Mouse (Mus musculus): ENCODE data around the gene Fcgr2b.
"Not testable (repeated sequence)": the region's sequence is repeated elsewhere in the genome, so short reads cannot be mapped to it uniquely, and the experiment has no call there.

Gene Fcgr2b

DNA sequence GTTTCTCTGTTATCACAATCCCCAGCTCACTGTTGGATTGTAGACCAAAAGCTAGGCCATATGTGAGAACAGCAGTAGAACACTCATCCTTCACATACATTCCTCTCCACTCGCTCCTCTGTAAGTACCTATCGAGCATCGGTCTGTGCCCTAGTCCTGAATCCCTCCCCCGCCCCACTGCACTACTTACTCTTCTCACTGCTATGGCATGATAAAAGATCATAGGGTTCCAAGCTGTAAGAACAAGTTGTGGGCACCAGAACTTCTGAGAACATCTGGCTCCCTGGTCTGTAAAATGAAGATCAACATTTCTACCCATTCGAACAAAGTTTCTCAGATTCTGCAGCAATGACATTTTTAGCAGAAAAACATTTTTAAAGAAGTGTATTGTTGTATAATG lies at the start of gene Fcgr2b:
Fcgr2b (minus strand) TSS at position 101 of the 400 bp plus-strand sequence.
- DNase-seq (ENCODE audit: low spot score) = no peak

DNA sequence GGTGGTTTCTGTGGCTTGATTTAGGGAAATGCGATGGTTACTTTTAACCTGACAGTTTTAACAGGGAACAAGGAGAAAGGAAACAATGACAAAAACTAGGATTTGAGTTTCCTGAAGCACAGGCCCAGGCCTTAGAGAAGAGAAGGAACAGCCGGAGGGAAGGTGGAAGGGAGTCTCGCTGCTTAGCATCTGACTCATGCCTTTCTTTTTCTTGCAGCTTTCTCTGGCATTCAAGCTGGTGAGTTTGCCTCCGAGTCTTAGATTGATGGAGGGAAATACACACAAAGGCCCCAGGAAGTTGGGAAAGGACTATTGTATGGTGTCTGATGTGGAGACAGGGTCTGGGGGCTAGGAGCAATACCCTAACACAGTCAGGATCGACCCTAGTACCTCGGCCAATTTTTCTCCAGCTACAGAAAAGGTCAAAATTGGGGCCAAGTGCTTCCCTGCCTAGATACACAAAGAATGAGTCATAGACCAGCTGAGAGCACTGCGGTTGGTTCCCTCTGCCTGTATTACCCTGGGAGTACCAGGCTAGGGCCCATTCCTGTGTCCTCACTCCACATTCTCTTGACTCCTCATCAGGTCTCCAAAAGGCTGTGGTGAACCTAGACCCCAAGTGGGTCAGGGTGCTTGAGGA lies 43.1 kb upstream of the Fcgr2b start:
- DNase-seq (ENCODE audit: low spot score) = peak; percentile 64

DNA sequence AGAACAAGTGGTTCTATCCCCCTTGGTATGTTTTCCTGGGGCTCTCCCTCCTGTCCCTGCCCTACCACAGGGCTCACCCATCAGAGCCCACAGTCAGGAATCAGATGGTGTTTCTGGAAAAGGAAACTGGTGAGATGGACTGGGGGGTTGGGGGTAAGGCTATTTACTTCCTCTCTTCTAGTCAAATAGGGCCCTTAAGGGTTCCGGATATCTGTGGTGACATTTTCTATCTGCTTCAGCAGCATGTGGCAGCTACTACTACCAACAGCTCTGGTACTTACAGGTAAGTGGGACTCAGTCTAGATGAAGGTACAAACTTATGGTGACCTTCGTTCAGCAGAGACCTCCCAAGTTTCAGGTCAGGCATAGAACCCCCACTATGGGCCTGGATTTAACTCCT lies 42.4 kb upstream of the Fcgr2b start, which contains the start of gene Fcgr4:
Fcgr4 (plus strand) TSS at position 184 of the 400 bp plus-strand sequence.
- no peak for DNase-seq (ENCODE audit: low spot score)

DNA sequence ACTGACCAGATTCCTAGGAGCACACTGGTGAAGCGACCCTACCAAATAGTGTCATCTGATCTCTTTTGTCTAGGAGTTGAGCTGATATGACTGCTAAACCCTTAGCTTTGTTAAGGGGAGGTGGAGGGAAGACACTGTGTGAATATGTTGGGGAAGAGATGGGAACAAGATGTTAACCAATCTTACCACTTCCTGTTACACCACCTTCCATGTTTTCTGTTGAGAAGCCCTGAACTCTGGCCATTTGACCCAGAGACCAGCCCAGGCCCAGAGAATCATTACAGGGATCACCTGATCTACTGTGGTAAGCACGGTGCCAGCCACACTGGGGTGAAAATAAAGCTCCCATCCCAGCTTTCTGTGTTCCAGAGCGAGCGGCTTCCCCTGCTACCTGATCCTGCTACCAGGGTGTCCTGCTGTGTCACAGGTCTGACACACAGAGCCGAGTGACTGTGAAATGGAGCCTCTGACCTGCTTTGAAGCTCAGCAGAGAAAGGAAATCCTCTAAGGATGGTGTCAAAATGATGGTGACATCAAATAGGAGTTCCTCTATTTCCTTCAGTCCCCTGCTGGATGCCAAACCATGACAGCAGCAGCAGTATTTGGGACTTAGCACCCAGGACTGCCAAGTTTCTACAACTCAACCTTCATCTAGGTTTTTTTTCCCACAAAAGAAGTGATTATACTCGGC lies 41.3 kb upstream of the Fcgr2b start:
- DNase-seq (ENCODE audit: low spot score) = peak; percentile 20

DNA sequence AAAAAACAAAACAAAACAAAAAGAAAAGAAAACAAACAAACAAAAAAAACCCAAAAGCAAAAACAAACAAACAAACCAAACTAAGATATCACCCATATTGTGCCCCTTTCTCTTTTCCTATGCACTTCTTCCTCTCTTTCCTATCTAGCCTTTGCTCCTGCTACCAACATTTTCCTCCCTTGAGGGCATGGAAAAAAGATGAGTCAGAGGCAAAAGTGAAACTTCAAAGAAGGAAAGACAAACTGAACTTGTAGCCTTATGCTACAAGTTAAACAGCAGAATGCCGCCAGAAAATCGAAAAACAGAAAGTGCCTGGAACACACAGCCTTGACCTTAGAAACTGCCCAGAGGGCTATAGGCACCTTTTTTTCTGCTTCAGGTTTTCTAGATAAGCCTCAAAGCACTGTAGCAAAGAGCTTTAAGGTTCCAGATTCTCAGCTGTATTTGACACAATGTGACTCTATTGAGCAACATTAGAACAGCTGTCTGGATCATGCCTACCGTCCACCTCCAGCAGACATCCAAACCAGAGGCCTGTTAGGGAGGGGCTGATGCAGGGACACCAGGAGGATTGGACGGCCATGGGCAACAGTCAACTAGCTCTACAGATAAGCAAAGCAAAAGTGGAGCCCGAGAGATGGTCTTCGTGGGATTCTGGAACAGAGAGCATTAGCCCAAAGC lies 40.5 kb upstream of the Fcgr2b start:
- DNase-seq (ENCODE audit: low spot score) = peak; percentile 21

DNA sequence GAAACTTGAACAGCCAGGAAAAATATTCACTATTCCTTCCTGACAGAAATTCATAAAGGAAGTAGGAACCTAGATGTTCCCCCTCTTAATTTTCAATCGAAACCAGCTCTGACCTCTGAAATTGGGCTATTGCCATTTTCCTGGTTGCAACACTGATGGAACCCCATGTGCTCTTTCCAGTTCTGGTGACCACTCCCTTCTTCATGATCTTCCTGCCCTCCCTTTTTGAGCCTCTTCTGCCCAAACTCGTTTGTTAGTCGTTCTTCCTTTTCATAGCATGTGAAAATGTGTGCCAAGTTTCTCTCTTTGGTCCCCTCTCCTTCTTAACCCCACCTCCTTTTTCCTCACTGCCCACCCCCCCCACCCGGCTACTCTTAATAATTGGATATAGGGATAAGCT lies 35.4 kb upstream of the Fcgr2b start:
- no peak for DNase-seq (ENCODE audit: low spot score)

DNA sequence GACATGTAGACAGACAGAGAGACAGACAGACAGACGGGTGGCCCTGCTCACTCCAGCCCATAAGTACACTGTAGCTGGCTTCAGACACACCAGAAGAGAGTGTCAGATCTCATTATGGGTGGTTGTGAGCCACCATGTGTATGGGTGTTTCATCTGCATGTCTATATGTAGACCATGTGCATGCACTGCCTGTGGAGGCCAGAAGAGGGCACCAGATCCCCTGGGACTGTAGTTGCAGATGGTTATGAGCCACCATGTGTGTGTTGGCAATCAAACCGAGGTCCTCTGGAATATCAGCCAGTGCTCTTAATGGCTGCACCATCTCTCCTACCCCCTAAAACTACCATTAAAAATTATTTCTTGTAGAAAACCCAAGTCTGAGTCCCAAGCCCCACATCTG lies 30.6 kb upstream of the Fcgr2b start:
- DNase-seq (ENCODE audit: low spot score) = no peak

DNA sequence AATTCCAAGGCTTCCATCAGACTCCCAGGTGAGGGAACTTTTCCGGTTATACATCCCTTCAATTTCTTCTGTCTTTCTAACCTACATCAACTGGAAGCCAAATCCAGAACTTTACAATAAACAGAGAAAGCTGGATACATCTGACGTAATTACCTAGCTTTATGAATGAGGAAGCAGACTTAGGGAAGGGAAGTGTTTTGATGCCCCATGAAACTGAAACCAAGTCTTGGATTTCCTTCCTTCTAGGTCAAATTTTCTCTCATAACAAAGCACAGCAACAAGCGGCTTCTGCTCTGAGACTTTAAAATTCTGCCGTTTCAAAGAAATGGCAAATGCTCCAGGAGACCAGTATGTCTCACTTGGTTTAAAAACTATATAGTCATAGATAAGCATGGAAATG lies 30.0 kb upstream of the Fcgr2b start:
- no peak for DNase-seq (ENCODE audit: low spot score)

DNA sequence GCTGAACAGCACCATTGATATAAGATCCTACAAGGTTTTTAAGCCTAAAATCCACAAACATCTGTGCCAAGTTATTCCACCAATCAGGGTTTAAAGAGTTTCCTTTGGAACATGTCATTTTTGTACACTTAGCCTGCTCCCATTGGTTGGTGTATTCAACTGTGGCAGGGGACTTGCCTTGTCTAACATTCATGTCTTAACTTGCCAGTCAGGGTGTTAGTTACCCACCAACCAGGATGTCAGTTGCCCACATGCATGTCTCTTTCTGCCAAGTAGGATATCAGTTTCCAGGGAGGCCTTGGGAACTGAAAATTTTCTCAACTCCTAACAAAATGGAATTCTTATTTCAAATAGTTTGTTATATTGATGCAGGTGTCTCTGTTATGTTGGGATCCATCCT lies 29.2 kb upstream of the Fcgr2b start:
- no peak for DNase-seq (ENCODE audit: low spot score)

DNA sequence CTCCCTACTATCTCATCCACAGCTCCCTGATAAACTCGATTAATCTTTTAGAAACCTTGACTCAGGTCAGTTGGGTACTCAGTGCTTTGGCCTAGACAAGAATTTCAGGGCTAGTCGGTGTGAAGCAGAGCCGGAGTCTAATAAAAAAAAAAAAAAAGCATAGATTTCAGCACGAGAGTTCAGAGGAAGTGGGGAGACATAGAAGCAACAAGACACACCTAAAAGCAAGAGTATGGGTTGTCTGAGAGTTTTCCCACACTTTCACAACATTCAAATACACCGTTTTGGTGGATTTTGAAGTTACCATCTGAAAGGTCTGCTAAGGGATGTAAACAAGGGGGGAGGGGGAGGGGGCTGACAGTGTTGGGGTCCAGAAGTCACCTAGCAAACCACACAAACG lies 28.7 kb upstream of the Fcgr2b start:
- DNase-seq (ENCODE audit: low spot score) = no peak

DNA sequence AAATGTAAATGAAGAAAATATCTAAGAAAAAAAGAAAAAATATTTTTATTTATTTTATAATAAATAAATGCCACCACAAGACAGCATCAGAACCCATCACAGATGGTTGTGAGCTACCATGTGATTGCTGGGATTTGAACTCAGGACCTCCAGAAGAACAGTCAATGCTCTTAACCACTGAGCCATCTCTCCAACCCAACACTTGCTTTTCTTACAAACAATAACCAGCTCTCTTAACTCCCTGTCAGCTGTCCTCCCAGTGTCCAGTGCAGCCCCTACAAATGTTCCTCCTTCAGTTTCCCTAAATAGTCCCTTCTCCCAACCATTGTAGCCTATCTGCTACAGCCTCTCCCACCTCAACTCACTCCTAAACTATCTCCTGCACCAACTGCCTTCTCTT lies 23.5 kb upstream of the Fcgr2b start:
- no peak for DNase-seq (ENCODE audit: low spot score)

DNA sequence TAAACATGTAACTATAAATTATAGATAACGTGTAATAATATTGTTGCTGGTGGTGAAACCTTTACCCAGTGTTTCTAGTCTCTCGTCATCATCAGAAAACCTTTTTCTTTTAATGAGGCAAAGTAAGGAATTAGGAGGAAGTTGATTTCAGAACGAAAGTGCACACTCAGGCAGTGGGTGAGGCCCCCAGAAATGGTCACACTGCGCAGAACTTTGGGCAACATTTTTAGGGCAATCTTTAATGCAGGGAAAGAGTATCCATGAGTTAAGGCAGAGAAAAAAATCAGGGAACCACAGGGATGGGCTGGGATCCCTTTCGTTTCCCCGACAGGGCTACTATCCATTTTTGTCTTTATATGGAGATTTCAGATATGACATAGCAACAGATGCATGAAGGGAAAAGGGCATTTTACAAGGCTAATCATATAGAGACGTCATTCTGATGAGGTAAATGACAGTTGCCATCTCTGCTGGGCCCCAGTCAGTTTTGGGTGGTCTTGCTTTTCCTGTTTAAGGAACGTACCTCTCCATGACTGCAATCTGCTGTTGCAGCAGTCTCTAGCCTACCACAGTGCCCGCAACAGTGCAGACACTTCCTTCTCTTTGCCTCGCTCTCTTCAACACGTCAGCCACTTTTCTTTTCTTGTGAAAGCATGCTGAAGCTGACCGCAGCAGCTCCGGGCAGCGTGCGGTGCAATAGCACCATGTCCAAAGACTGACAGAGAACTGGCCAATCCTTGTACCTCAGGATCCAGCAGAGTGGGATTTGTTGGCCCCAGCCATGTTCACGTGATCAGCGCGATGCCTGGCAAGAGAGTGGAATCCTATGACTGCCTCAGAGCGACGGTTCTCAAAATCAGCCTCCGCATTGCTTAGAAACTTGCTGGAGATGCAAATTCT lies 21.7 kb upstream of the Fcgr2b start:
- DNase-seq (ENCODE audit: low spot score) = peak; percentile 9

DNA sequence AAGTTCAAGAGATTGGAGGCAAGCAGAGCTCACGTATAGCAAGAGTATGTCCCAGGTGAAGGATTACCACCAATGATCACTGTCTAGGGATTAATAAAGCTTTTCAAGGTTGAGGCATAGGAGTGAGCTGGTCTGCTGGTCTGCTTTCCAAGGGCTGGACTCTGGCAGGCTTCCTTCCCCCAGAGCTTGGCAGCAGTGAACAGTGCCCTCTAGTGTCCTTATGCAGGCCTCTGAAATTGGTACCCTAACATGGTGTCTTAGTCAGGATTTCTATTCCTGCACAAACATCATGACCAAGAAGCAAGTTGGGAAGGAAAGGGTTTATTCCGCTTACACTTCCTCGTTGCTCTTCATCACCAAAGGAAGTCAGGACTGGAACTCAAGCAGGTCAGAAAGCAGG lies 20.4 kb upstream of the Fcgr2b start:
- DNase-seq (ENCODE audit: low spot score) = peak; percentile 83

DNA sequence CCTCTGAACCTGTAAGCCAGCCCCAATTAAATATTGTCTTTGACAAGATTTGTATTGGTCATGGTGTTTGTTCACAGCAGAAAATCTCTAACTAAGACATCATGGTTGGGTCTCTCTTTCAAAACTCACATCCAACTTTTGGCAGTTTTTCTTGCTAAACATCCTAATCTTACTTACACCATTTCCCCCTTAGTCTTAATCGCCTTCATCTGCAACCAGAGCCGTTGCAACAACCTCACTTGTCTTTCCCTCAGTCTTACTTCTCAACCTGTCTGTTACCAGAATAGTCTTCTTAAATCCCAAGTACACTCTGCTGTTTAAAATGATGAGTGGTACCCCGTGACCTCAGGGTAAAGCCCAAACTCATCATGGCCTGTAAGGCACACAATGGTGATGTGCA lies 19.7 kb upstream of the Fcgr2b start:
- DNase-seq (ENCODE audit: low spot score) = no peak

DNA sequence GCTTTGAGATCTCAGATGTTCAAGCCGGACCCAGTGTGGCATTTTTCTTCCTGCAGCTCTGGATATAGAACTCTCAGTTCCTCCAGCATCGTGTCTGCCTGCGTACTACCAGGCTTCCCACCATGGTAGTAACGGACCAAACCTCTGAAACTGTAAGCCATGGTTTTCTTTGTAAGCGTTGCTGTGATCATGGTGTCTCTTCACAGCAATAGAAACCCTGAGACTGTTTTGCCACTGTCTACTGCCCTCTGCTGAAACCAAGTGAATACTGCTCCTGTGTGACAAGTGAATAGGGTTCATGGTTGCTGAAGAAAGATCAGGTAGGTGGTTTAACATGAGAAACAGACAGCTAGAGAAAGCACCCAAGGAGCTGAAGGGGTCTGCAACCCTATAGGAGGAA lies 16.2 kb upstream of the Fcgr2b start:
- DNase-seq (ENCODE audit: low spot score) = peak; percentile 70

DNA sequence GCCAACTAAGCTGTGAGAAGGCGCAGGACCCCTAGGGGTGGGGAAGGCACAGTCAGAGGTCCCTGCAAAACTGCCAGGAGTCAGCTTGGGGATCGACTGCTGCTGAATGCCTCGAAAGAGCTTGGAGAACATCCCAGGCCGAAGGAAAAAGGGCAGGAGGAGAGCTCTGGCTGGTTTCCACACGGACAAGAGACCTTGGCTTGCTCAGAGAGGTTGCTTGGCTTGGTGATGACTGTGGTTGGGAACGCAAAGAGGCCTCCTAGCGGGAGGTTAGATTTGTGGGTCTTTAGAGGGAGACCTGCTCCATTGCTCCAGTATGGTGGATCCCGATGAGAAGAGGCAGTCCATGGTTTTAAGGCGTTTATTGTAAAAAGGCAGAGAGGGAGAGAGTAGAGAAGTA lies 13.3 kb upstream of the Fcgr2b start:
- DNase-seq (ENCODE audit: low spot score) = peak; percentile 26

DNA sequence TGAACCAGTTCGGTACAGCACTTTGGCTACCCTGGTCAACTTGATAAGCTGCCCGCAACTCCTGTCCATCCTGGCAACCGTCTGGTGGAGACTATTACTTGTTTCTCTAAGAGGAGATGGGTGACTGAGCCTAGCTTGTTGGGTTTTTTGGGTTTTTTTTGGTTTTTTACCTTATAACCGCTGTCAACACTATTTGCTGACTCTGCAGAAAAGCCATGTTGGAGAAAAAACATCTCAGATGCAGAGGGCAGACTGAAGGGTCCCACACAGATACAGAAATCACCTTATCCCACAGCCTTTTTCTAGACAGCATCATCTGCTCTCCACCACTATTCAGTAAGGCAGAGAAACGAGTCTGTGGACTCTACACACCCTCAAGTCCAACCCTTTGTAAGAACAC lies 9.5 kb upstream of the Fcgr2b start:
- no peak for DNase-seq (ENCODE audit: low spot score)

DNA sequence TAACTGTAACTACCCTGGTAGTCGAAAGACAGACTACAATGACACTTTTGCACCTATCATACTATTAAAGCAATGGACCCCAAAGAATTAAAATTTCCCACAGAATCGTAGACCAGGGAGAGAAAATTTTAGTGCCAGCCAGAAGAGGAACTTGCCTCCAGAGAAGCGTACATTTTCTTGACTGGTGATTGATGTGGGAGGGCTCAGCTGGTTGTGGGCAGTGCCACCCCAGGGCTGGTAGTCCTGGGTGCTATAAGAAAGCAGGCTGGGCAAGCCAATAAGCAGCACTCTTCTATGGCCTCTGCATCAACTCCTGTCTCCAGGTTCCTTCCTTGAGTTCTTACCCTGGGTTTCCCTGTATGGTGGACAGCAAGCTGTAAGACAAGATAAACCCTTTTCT lies 8.7 kb upstream of the Fcgr2b start:
- no peak for DNase-seq (ENCODE audit: low spot score)

DNA sequence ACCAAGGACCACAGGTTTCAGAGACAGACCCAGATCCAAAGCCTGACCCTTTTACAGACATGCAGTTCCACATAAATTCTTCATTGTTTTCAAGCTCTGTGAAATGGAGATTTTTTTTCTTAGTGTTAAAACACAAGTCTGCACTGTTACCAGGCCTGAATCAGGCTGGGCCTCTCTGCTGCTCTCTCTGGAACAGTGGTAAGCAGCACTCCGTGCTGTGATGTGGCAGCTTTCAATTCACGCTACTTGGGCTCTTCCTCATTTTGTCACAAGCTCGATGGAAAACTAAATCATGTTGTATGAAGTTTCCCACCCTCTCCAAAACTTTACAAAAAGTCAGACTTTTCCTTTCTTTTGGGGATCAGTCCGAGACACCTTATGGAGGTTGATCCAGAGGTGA lies 6.7 kb upstream of the Fcgr2b start:
- DNase-seq (ENCODE audit: low spot score) = no peak

DNA sequence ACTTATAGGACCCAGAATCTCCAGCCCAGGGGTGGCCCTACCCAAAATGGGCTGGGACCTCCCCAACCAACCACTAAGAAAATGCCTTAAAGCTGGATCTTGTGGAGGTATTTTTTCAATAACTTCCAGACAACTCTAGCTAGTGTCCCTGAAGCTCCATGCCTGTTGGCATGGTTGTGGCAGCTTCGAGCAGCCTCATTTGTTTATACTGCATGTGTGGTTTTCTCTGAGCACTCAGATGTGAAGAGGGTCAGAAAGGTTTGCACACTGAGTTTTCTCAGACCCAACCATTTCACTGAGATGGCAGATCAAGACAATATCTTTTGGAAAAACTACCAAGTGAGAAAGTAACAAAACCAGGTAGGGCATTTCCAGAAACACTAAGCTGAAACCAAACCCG lies 6.0 kb upstream of the Fcgr2b start:
- DNase-seq (ENCODE audit: low spot score) = no peak

DNA sequence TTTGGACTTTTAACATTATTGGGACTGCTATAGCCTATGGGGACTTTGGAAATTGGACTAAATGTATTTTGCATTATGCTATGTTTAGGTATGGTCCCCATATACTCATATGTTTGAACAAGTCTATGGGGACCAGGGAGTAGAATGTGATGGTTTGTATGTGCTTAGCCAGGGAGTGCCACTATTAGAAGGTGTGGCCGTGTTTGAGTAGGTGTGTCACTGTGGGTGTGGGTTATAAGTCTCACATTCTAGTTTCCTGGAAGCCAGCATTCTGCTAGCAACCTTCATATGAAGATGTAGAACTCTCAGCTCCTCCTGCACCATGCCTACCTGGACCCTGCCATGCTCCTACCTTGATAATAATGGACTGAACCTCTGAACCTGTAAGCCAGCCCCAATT lies 5.3 kb upstream of the Fcgr2b start:
- not testable (repeated sequence) for DNase-seq (ENCODE audit: low spot score)

DNA sequence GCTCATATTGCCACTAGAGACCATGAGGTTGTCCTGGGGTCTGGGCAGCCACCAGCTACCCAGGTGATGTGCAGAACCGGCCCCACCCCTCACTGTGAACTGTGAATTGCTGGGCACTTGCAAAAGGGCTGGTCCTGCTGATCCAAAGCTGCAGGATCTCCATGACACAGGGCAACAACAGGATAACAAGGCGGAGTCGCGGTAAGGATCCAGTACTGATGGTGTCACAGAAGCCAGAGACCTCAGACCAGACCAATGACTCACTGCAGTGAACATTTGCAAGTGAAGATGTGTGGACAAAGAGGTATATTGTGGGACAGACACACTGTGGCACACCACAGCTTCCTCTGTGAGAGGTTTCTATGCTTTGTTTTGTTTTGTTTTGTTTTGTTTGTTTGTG lies 2.3 kb upstream of the Fcgr2b start:
- no peak for DNase-seq (ENCODE audit: low spot score)

All from adipocyte (in vitro differentiated cells).